Mouse (Mus musculus) liver, adult 2 months (tissue): ENCODE measurements around the gene Cryzl2. TPM values are rescaled to one million over a fixed set of nuclear protein-coding genes. Genes with fewer than 3 reads are reported as not detected.

Experiments used
- DNase-seq: peaks from one replicate; pipeline ENCODE4 v3.0.0-alpha.2; 2011; ENCODE audit warnings: low read depth, low spot score; ENCODE audit errors: extremely low read depth
- H3K27ac ChIP-seq: fragments of 200-500 bp; replicated peaks from 2 replicates; pipeline ENCODE4 v1.5.1; 2012; ENCODE audit warnings: low read depth, mild to moderate bottlenecking, control low read depth, inconsistent platforms, low read length; ENCODE audit not compliant: insufficient read depth
- H3K27me3 ChIP-seq: fragments of 200-500 bp; 2 replicates; pipeline ENCODE4 v1.6.1; 2012; ENCODE audit warnings: mild to moderate bottlenecking, moderate library complexity, low read length, inconsistent platforms; ENCODE audit not compliant: control insufficient read depth, insufficient read depth
- H3K36me3 ChIP-seq: fragments of 200-500 bp; 2 replicates; pipeline ENCODE4 v1.6.1; 2012; ENCODE audit warnings: low read length, inconsistent platforms; ENCODE audit not compliant: control insufficient read depth, insufficient read depth
- H3K4me1 ChIP-seq: fragments of 200-500 bp; 2 replicates; pipeline ENCODE4 v1.6.1; 2011; ENCODE audit warnings: low read length; ENCODE audit not compliant: control insufficient read depth, insufficient read depth
- H3K4me3 ChIP-seq: fragments of 200-500 bp; 2 replicates; pipeline ENCODE4 v1.5.1; 2011; ENCODE audit warnings: low read depth, mild to moderate bottlenecking, control low read depth, low read length, moderate library complexity; ENCODE audit not compliant: insufficient read depth
- H3K79me2 ChIP-seq: fragments of 200-500 bp; 2 replicates; pipeline ENCODE4 v1.6.1; 2012; ENCODE audit warnings: inconsistent platforms, mild to moderate bottlenecking, low read length, moderate library complexity; ENCODE audit not compliant: control insufficient read depth, insufficient read depth
- H3K9ac ChIP-seq: fragments of 200-500 bp; 2 replicates; pipeline ENCODE4 v1.6.1; 2012; ENCODE audit warnings: low read depth, mild to moderate bottlenecking, control low read depth, inconsistent platforms, low read length
- CTCF ChIP-seq: fragments of 200-500 bp; IDR thresholded peaks from 2 replicates; pipeline ENCODE4 v1.5.1; 2011; ENCODE audit warnings: low read depth, low read length, control low read depth
- POLR2A ChIP-seq: fragments of 200-500 bp; IDR thresholded peaks from 2 replicates; pipeline ENCODE4 v1.6.1; 2011; ENCODE audit warnings: low read length, control low read depth; ENCODE audit not compliant: insufficient read depth; ENCODE audit errors: extremely low read depth
- WGBS: fragments of 180-500 bp; shearing (Covaris S2); methylation state at CpG from one replicate; pipeline ENCODE4 v1.1.7; 2018; 5-methylcytosine and 5-hydroxymethylcytosine counted together
- polyA plus RNA-seq: library from polyadenylated mRNA; depleted of rRNA; stranded (reverse); fragments of >200 nt; gene quantifications from 2 replicates; pipeline ENCODE4 v1.2.3, GENCODE M21; 2012
- total RNA-seq: library from RNA; depleted of rRNA; stranded (reverse); fragments of >200 nt; gene quantifications from 2 replicates; pipeline ENCODE4 v1.2.3, GENCODE M21; 2014

The Cryzl2 gene
- total and polyA plus RNA-seq, 2 experiments, result 22.7 to 31.0 TPM

- Histone ChIP-seq H3K36me3 (no peaks in the 10 kb centered on the region), H3K9ac (no peak overlapping the region), H3K4me1 (peaks cover 2% of the 10 kb centered on the region; the same call in 1 of the 2 replicates), H3K79me2 (no peaks in the 10 kb centered on the region), H3K27me3 (no peaks in the 10 kb centered on the region), H3K4me3 (no peak overlapping the region), H3K27ac (no peak overlapping the region)
- WGBS, result 79% methylated on average over 4 of the region's 4 CpGs
- TF ChIP-seq CTCF (no peak), POLR2A (no peak)
- no peak for DNase-seq
These were observed 55.9 kb downstream of the Cryzl2 start for GRCm38 (mm10) chr1:157514298-157514697.

GRCm38 (mm10) chr1:157516838-157517808 lies 58.7 kb downstream of the Cryzl2 start:
- Histone ChIP-seq H3K27ac (no peak overlapping the region), H3K27me3 (no peaks in the 10 kb centered on the region), H3K36me3 (no peaks in the 10 kb centered on the region), H3K4me1 (peaks cover 3% of the 10 kb centered on the region; the same call in 1 of the 2 replicates), H3K79me2 (no peaks in the 10 kb centered on the region), H3K4me3 (no peak overlapping the region), H3K9ac (no peak overlapping the region)
- no peak for TF ChIP-seq POLR2A
- no peak for TF ChIP-seq CTCF
- 88% methylated on average over 8 of the region's 8 CpGs for WGBS
- no peak for DNase-seq

- 30% methylated on average over 4 of the region's 4 CpGs for WGBS
- DNase-seq, result peak; percentile 70
- H3K36me3 ChIP-seq, result no peaks in the 10 kb centered on the region
These were observed 59.7 kb downstream of the Cryzl2 start for GRCm38 (mm10) chr1:157518111-157518523.

GRCm38 (mm10) chr1:157519396-157519795 lies 61.0 kb downstream of the Cryzl2 start:
- Histone ChIP-seq H3K27me3 (no peaks in the 10 kb centered on the region), H3K4me3 (no peak overlapping the region), H3K4me1 (peaks cover 3% of the 10 kb centered on the region; the same call in 1 of the 2 replicates), H3K36me3 (no peaks in the 10 kb centered on the region), H3K27ac (no peak overlapping the region), H3K79me2 (no peaks in the 10 kb centered on the region), H3K9ac (no peak overlapping the region)
- peak; percentile 66 for DNase-seq
- WGBS, result 44% methylated on average over 2 of the region's 2 CpGs
- TF ChIP-seq POLR2A, result no peak
- no peak for TF ChIP-seq CTCF

More at GRCm38 (mm10) chr1:157518111-157518523, 59.7 kb downstream of the Cryzl2 start:
- Histone ChIP-seq H3K79me2 (no peaks in the 10 kb centered on the region), H3K27ac (no peak overlapping the region), H3K27me3 (no peaks in the 10 kb centered on the region), H3K4me3 (no peak overlapping the region), H3K9ac (no peak overlapping the region), H3K4me1 (peaks cover 3% of the 10 kb centered on the region; the same call in 1 of the 2 replicates)
- no peak for TF ChIP-seq POLR2A
- TF ChIP-seq CTCF, result no peak

GRCm38 (mm10) chr1:157522322-157522721 lies 63.9 kb downstream of the Cryzl2 start:
- Histone ChIP-seq H3K4me1 (peaks cover 5% of the 10 kb centered on the region; the same call in 1 of the 2 replicates), H3K27me3 (no peaks in the 10 kb centered on the region), H3K4me3 (no peak overlapping the region), H3K36me3 (no peaks in the 10 kb centered on the region), H3K27ac (no peak overlapping the region), H3K79me2 (peaks cover 5% of the 10 kb centered on the region), H3K9ac (no peak overlapping the region)
- TF ChIP-seq CTCF (no peak), POLR2A (no peak)
- 95% methylated on average over 5 of the region's 5 CpGs for WGBS
- no peak for DNase-seq

- Histone ChIP-seq H3K9ac (no peak overlapping the region), H3K4me1 (peaks cover 12% of the 10 kb centered on the region), H3K36me3 (peaks cover 9% of the 10 kb centered on the region), H3K4me3 (no peak overlapping the region), H3K79me2 (peaks cover 19% of the 10 kb centered on the region), H3K27ac (0 out of 2 replicates have a peak overlapping the region, but pooled peaks have one; percentile 20), H3K27me3 (no peaks in the 10 kb centered on the region)
- no peak for DNase-seq
- 91% methylated on average over 7 of the region's 7 CpGs for WGBS
- TF ChIP-seq POLR2A (no peak), CTCF (no peak)
These were observed 66.4 kb downstream of the Cryzl2 start for GRCm38 (mm10) chr1:157524775-157525174.
